Mouse (Mus musculus): Measurements from ENCODE around the gene Ogdh.

- no peak for TF ChIP-seq CTCF (IDR thresholded peaks at IDR 0.05; ENCODE audit: low read depth)
- no peak for TF ChIP-seq EP300 (IDR thresholded peaks at IDR 0.05; ENCODE audit: low read depth)
Observed at GRCm38 (mm10) chr11:6302793-6303192, 11.4 kb downstream of the Ogdh start.
